Mouse (Mus musculus): ENCODE measurements around the gene D630003M21Rik.

- TF ChIP-seq POLR2A (IDR thresholded peaks at IDR 0.05; ENCODE audit: extremely low read depth, insufficient read depth, low read length) (no peak), CTCF (IDR thresholded peaks at IDR 0.05; ENCODE audit: low read depth, low read length) (no peak)
Observed at GRCm38 (mm10) chr2:158223497-158223896, 5.5 kb downstream of the D630003M21Rik start.
